Mouse (Mus musculus) thymus, adult 2 months (tissue): ENCODE measurements around the gene Egln1. TPM values are rescaled to one million over a fixed set of nuclear protein-coding genes. Genes with fewer than 3 reads are reported as not detected.

ENCODE experiments used
- DNase-seq: peaks from one replicate; pipeline ENCODE4 v3.0.0; 2021
- H3K27ac ChIP-seq: fragments of 200-500 bp; 2 replicates; pipeline ENCODE4 v1.5.1; 2012; ENCODE audit warnings: low read length, control low read depth; ENCODE audit not compliant: control insufficient read depth, insufficient read depth
- H3K27me3 ChIP-seq: fragments of 200-500 bp; 2 replicates; pipeline ENCODE4 v1.6.1; 2012; ENCODE audit warnings: mild to moderate bottlenecking, low read length, moderate library complexity, mixed read lengths; ENCODE audit not compliant: control insufficient read depth, insufficient read depth
- H3K36me3 ChIP-seq: fragments of 200-500 bp; 2 replicates; pipeline ENCODE4 v1.6.1; 2012; ENCODE audit warnings: mild to moderate bottlenecking, low read length, moderate library complexity; ENCODE audit not compliant: control insufficient read depth, insufficient read depth
- H3K4me1 ChIP-seq: fragments of 200-500 bp; replicated peaks from 2 replicates; pipeline ENCODE4 v1.6.1; 2012; ENCODE audit warnings: low read length; ENCODE audit not compliant: control insufficient read depth, insufficient read depth
- H3K4me3 ChIP-seq: fragments of 200-500 bp; 2 replicates; pipeline ENCODE4 v1.5.1; 2012; ENCODE audit warnings: mild to moderate bottlenecking, low read length, control low read depth, moderate library complexity; ENCODE audit not compliant: control insufficient read depth, insufficient read depth
- CTCF ChIP-seq: fragments of 200-500 bp; IDR thresholded peaks from 2 replicates; pipeline ENCODE4 v1.5.1; 2012; ENCODE audit warnings: mild to moderate bottlenecking, control low read depth, low read length, moderate library complexity, borderline replicate concordance; ENCODE audit not compliant: control insufficient read depth, poor library complexity, insufficient read depth; ENCODE audit errors: extremely low read depth
- POLR2A ChIP-seq: fragments of 200-500 bp; IDR thresholded peaks from 2 replicates; pipeline ENCODE4 v1.6.1; 2012; ENCODE audit warnings: mild to moderate bottlenecking, low read length, control low read depth, moderate library complexity; ENCODE audit not compliant: control insufficient read depth, poor library complexity, insufficient read depth; ENCODE audit errors: extremely low read depth
- WGBS: fragments of 180-500 bp; shearing (Covaris S2); methylation state at CpG from one replicate; pipeline ENCODE4 v1.1.7; 2018; 5-methylcytosine and 5-hydroxymethylcytosine counted together
- polyA plus RNA-seq: library from polyadenylated mRNA; depleted of rRNA; stranded (reverse); fragments of >200 nt; gene quantifications from 2 replicates; pipeline ENCODE4 v1.2.3, GENCODE M21; 2012

The Egln1 gene
- polyA plus RNA-seq, 1 experiment: 40.5 TPM

DNA sequence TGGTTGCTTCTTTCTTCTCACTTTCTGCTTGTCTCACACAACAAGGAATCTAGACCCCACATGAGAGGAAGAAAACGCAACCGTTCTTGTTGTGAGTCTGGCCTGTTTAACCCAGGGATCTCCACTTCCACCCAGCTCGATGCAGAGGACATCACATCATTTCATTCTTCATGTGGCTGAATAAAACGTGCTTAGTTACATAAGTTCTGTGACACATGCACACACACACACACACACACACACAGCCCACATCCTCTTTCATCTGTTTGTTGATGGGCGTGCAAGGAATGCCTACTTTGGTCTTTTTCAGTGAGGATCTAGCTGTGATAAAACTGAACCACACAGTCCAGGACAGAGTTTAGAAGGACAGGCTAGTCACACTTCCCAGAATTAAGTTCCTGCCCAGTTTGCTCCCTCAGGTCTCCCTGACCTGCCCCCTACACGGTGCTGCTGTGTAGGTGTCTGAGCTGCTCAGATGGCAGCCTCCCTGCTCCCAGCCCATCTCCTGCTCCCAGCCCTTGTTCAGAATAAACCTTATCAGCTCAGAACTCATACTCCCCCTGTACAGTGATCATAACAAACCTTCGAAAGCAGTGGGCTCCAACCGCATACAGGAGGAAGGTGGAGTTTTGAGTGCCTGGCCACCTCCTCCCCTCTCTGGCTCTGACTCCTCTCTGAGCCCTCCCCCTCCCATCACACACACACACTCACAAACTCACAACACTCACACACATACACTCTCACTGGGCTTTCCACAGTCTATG is 10.5 kb upstream of the Egln1 start:
- no peak for TF ChIP-seq POLR2A
- TF ChIP-seq CTCF: no peak
- peaks cover 30% of the 10 kb centered on the region for H3K4me1 ChIP-seq
- no peak for DNase-seq
- 6% methylated on average over 8 of the region's 8 CpGs for WGBS
- H3K4me3 ChIP-seq: no peak overlapping the region
- H3K36me3 ChIP-seq: no peaks in the 10 kb centered on the region
- H3K27ac ChIP-seq: peak overlapping the region; percentile 50; the same call in 1 of the 2 replicates
- no peaks in the 10 kb centered on the region for H3K27me3 ChIP-seq

DNA sequence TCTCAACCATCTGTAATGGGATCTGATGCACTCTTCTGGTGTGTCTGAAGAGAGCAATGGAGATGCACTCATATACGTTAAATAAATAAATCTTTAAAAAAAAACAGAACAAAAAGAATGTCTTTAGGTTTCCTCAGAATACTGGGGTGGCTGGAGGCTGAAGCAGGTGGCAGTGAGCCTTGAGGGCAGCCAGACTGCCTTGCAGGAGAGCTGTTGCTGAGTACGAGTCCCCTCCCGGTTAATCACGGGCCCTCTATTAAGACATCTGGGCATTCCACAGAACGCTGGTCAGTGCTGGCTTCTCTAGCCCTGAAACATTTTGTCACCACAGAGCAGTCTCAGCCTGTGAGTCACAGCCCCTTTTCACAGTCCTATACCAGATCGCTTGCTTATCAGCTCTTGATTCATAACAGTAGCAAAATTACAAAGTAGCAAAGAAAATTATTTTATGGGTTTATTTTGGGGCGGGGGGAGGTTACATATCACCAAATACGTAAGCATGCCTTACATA is 5.5 kb upstream of the Egln1 start:
- no peak overlapping the region for H3K4me3 ChIP-seq
- peaks cover 27% of the 10 kb centered on the region for H3K4me1 ChIP-seq
- 93% methylated on average over 8 of the region's 8 CpGs for WGBS
- no peaks in the 10 kb centered on the region for H3K36me3 ChIP-seq
- H3K27me3 ChIP-seq: no peaks in the 10 kb centered on the region
- no peak for DNase-seq
- TF ChIP-seq CTCF (no peak), POLR2A (no peak)
- no peak overlapping the region for H3K27ac ChIP-seq

DNA sequence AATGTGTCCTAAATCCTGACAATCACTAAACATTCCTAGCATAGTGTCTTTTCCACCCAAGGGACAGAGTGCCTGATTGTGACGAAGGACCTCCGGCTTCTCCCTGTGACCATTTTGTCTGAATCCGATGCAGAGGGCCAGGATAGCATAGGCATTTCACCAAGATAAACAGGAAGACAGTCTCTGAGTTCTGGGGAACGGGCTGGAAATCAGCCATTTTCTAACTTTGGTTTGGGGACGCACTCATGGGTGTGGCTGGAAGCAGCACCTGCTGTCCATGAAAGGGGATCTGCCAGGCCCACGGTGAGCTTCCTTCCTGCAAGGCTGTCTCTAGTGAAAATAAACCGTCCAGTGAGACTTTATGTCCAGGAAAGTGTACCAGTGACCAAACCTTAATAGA is 4.1 kb upstream of the Egln1 start:
- 77% methylated on average over 7 of the region's 7 CpGs for WGBS
- no peak for DNase-seq
- Histone ChIP-seq H3K27me3 (no peaks in the 10 kb centered on the region), H3K36me3 (no peaks in the 10 kb centered on the region), H3K4me1 (peaks cover 15% of the 10 kb centered on the region), H3K27ac (no peak overlapping the region), H3K4me3 (no peak overlapping the region)
- no peak for TF ChIP-seq POLR2A
- no peak for TF ChIP-seq CTCF

DNA sequence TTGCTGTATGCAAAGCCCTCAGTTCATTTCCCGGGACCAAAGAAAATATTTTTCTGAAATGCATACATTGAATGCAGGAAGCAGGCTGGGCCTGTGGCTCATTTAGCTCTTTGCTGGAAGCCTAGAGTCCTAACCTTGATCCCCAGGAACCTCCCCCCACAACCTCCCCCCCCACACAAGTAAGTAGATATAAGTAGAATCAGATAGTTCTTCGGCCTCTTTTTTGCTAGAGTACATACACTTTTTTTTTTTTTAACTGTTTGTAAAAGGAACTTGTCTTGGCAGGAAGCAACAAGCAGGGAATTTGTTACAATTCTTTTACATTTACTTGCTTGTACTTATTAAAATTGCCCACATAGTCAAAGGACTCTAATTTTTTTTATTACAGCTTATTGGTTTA is 1.7 kb upstream of the Egln1 start:
- H3K4me1 ChIP-seq: peaks cover 28% of the 10 kb centered on the region
- H3K27ac ChIP-seq: no peak overlapping the region
- no peak for DNase-seq
- no peaks in the 10 kb centered on the region for H3K36me3 ChIP-seq
- no peaks in the 10 kb centered on the region for H3K27me3 ChIP-seq
- H3K4me3 ChIP-seq: no peak overlapping the region
- 57% methylated on average over 2 of the region's 2 CpGs for WGBS
- TF ChIP-seq POLR2A (no peak), CTCF (no peak)

DNA sequence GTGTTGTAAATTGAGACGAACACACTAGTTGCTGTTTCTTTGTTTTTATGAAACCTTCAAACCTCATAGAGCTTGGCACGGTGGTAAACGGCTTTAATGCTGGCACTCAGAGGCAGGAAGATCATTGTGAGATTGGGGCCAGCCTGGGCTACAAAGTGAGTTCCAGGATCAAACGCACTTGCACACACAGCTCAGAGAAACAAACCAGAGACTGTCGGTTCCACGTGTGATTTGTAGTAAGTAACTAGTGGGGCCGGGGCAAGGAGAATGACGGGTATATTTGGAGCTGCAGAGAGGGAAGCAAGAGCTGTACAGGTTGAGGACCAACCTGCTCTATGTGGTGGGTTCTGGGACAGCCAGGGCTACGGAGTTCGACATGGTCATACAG is 939 bp upstream of the Egln1 start:
- WGBS: 17% methylated on average over 10 of the region's 10 CpGs
- H3K27ac ChIP-seq: peak overlapping the region; percentile 87
- no peaks in the 10 kb centered on the region for H3K36me3 ChIP-seq
- peak overlapping the region; percentile 61 for H3K4me3 ChIP-seq
- peak; percentile 35 for DNase-seq
- H3K4me1 ChIP-seq: peaks cover 26% of the 10 kb centered on the region
- no peak for TF ChIP-seq POLR2A
- TF ChIP-seq CTCF: no peak
- no peaks in the 10 kb centered on the region for H3K27me3 ChIP-seq

DNA sequence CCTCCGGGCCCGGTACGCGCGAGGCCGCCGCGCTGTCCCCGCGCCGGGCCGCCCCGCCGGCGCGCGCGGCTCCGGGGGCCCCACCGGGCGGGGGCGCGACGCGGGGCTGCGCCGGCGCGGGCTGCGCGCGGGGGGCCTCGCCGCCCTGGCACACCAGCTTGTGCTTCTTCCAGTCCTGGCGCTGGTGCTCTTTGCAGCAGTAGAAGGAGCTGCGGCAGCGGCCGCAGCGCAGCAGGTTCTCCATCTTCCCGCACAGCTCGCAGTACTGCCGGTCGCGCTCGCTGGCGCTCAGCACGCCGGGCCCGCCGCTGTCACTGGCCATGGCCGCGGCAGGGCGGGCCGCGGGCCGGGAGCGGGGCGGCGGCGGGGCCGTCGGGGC is 402 bp downstream of the Egln1 start:
- peak; percentile 28 for DNase-seq
- Histone ChIP-seq H3K4me3 (peak overlapping the region; percentile 88), H3K27me3 (no peaks in the 10 kb centered on the region), H3K4me1 (peaks cover 30% of the 10 kb centered on the region), H3K36me3 (no peaks in the 10 kb centered on the region), H3K27ac (peak overlapping the region; percentile 13; the same call in 1 of the 2 replicates)
- WGBS: 11% methylated on average over 62 of the region's 62 CpGs
- no peak for TF ChIP-seq CTCF
- no peak for TF ChIP-seq POLR2A
